Mouse (Mus musculus) layer of hippocampus, adult 18-20 months (tissue): ENCODE data around the gene Hdac8. TPM values are rescaled to one million over a fixed set of nuclear protein-coding genes. Genes with fewer than 3 reads are reported as not detected.

Experiments used
- microRNA-seq, 2 experiments: library from miRNA; unstranded; fragments of <30 nt; microRNA quantifications; one replicate each; pipeline ENCODE4 v1.2.0; 2021
- total RNA-seq, 2 experiments: library from RNA; stranded (reverse); gene quantifications; 2 replicates each; pipeline ENCODE4 v1.2.3; 2021

Hdac8 gene
- total RNA-seq, 2 experiments from 2014 or later: 19.6 to 22.1 TPM

Small RNAs within 50 kb of the gene (microRNA-seq; reads per million reads assigned to microRNA genes)
- gene Gm26318: 0 reads per million in 2 experiments

Other genes starting within 250 kb of the Hdac8 start
- 10 to 100 TPM; 22.3 to 24.3 TPM for gene Phka1, start 138.9 kb upstream of the Hdac8 start, total RNA-seq
- gene Gm3880, start 181.6 kb upstream of the Hdac8 start, total RNA-seq: not detected
- not detected for gene Gm9112, start 202.3 kb upstream of the Hdac8 start, total RNA-seq
- not detected for gene Dmrtc1b, start 202.5 kb upstream of the Hdac8 start, total RNA-seq